Mouse (Mus musculus): ENCODE results near the gene Uqcrc2.

Uqcrc2 gene

GRCm38 (mm10) chr7:120634711-120635361 lies at the start of gene Uqcrc2:
TSS of gene Uqcrc2 (plus strand) at chr7:120635176.
- peak; percentile 92 for DNase-seq (ENCODE audit: inconsistent ontology term)

GRCm38 (mm10) chr7:120597203-120597743 lies 37.7 kb upstream of the Uqcrc2 start:
- DNase-seq (ENCODE audit: inconsistent ontology term), result no peak

DNA sequence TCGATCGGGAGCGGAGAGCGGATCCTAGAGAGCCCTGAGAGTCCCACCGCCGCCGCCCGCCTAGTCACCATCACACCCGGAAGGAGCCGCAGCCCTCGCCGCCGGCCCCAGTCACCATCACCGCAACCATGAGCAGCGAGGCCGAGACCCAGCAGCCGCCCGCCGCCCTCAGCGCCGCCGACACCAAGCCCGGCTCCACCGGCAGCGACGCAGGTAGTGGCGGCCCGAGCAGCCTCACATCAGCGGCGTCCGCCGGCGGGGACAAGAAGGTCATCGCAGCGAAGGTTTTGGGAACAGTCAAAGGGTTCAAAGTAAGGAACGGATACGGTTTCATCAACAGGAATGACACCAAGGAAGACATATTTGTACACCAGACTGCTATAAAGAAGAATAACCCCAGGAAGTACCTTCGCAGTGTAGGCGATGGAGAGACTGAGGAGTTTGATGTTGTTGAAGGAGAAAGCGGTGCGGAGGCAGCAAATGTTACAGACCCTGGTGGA lies 37.2 kb upstream of the Uqcrc2 start:
- DNase-seq (ENCODE audit: inconsistent ontology term), result peak; percentile 46

DNA sequence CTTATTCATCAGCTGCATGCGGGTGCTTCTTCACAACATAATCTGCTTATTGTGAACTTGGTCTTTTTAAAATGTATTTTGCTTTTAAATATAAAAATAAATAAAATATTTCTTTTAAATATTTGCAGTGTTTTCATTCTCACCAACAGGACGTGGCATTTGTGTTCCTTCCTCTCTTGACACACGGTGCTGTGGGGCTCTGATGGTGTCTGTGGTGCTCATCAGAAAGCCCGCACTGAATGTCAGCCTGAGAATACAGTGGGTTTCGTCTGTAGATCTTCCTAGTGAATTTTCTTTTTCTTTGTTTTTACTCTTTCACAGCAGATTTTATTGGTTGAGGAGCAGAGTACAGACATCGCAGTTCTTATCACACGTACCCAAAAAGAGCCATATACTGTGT lies 36.6 kb upstream of the Uqcrc2 start:
- DNase-seq (ENCODE audit: inconsistent ontology term), result no peak

GRCm38 (mm10) chr7:120620075-120620771 lies 14.8 kb upstream of the Uqcrc2 start:
- DNase-seq (ENCODE audit: inconsistent ontology term), result peak; percentile 26

DNA sequence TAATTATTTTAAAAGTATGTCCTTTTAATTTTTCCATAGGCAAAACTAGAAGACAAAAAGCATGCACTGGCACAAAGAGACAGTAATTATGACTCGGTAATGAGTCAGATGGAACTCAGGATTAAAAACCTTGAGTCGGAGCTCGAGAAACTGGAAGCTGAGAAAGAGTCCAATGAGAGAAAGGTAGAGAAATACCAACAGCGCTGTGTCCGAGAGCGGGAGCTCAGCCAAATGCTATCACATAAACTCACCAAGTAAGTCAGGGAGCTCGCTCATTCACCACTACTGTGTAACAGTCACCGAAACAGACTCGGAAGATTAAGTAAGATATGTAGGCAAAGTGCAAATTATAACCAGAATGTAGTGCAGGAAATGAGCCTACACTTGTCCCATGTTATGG lies 14.1 kb upstream of the Uqcrc2 start:
- DNase-seq (ENCODE audit: inconsistent ontology term), result peak; percentile 55

- peak; percentile 31 for DNase-seq (ENCODE audit: inconsistent ontology term)
Observed at GRCm38 (mm10) chr7:120632518-120632917, 2.5 kb upstream of the Uqcrc2 start.

DNA sequence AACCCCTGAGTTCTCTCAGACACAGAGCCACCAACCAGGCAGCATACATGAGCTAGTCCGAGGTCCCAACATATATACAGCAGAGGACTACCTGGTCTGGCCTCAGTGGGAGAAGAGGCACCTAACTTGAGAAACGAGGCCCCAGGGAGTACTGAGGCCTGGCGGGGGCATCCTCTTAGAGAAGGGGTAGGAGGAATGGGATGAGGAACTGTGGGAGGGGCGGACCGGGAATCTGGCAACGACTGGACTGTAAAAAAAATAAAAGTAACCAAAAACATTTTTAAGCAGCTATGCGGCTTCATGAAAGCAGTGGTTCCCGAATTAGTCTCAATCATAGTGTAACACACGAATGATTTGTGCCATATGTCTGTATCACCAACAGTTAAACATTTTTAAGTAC lies 675 bp upstream of the Uqcrc2 start:
- DNase-seq (ENCODE audit: inconsistent ontology term), result peak; percentile 52

- DNase-seq (ENCODE audit: inconsistent ontology term), result no peak
Observed at GRCm38 (mm10) chr7:120635362-120635781, 396 bp downstream of the Uqcrc2 start.

- no peak for DNase-seq (ENCODE audit: inconsistent ontology term)
Observed at GRCm38 (mm10) chr7:120635821-120636220, 845 bp downstream of the Uqcrc2 start.

DNA sequence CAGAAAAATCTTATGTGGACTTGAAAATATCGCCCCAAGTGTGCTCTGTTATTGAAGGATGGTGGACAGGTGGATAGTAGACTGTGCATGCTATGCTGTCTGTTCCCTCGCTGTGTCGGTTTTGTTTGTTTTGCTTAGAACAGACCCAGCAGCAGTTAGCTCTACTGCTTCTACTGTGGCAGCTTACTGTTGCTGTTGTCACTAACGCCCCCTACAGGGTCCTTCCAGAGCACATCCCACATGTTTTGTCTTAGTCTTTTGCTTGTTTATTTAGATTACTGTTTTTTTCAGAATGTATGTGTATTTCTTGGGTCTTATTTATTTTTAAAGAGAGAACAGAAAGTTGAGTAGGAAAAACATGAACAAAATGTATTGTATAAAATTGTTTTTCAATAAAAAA lies 8.2 kb downstream of the Uqcrc2 start:
- no peak for DNase-seq (ENCODE audit: inconsistent ontology term)

DNA sequence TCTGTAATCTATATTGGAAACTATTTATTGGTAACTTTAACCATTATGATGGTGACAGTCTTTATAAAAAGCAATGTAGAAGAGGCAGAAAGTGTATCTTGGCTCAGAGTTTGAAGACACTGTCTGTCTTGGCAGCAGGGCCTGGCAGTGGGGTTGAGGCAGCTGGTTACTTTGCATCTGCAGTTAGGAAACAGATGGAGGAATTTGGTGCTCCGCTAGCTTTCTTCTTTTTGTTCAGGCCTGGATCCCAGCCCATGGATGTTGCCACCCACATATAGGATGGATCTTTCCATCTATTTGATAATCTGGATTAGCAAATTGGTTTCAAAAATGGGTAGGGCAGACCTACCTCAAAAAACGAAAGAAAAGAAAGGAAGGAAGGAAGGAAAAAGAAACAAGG lies 12.9 kb downstream of the Uqcrc2 start:
- DNase-seq (ENCODE audit: inconsistent ontology term), result no peak

DNA sequence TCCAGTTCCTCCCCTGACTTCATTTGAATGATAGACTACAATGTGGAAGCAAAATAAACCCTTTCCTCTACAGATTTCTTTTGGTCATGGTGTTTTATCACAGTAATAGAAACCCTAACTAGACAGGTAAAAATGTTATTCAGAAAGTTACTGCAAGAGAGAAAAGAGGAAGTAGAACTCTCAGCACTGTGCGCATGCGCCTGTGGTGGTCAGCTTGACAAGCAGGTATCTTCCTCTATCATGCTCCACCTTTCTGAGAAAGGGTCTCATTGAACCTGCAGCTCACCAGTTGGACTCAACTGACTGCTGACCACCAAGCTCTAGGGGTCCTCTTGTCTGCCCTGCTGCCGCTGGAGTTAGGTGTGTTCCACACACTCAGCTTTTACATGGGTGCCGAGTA lies 27.1 kb downstream of the Uqcrc2 start:
- DNase-seq (ENCODE audit: inconsistent ontology term), result no peak

DNA sequence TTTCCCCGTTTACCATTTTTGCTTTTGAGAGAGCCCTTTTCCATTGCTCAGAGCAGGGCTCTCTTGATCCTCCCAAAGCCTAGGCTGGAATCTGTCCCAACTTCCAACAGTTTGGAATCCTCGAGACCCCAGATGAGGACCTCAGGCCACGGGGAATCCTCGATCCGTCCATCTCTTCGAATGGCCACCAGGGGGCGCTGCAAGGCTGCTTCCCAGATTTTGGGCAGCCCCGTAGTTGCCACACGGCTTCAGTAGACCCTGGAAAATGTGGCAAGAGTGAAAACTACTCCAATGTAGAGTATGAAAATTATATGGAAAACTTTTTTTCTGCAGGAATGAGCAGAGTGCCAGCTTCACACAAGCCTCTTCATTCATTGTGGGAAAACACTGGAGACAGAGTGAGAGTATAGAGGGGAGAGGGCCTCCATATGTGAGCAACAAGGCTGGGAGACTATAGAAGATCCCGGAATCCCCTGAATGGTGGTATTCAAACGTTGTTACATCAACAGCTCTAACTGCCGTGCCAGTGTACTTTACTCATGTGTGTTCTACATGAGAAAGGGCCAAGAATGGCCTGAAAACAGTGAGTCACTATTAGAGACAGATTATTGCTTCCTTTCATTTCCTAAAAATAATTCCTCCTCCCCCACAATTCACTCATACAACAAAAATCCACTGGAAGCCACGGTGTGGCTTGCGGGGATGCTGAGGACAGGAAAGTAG lies 35.3 kb downstream of the Uqcrc2 start, which contains the start of gene Pdzd9:
Gene Pdzd9, minus strand, starts transcription at position 191 of the 723 bp plus-strand sequence.
- peak; percentile 72 for DNase-seq (ENCODE audit: inconsistent ontology term)

DNA sequence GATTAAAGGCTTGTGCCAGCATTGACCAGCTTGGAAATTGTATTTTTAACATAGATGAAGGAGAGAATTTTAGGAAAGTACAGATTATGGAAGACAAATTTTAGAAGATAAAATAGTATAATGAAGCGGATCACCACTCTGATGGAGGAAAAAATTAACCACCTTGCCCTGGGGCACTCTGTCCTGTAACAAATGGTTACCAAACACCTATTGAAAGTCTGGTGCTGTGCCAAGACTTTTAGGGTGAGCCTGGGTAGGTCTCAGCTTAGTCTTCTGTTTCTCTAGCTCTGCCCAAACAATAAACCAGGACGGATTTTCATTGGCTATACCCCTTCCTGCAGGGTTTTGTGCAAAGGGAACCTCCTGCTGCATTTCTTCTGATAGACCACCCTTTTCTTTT lies 36.3 kb downstream of the Uqcrc2 start:
- no peak for DNase-seq (ENCODE audit: inconsistent ontology term)

GRCm38 (mm10) chr7:120677001-120677643 lies 42.1 kb downstream of the Uqcrc2 start, which contains the start of gene Mosmo:
TSS of gene Mosmo (plus strand) at chr7:120677618.
- peak; percentile 85 for DNase-seq (ENCODE audit: inconsistent ontology term)

GRCm38 (mm10) chr7:120677764-120678531 lies 43.0 kb downstream of the Uqcrc2 start:
- DNase-seq (ENCODE audit: inconsistent ontology term), result peak; percentile 22

DNA sequence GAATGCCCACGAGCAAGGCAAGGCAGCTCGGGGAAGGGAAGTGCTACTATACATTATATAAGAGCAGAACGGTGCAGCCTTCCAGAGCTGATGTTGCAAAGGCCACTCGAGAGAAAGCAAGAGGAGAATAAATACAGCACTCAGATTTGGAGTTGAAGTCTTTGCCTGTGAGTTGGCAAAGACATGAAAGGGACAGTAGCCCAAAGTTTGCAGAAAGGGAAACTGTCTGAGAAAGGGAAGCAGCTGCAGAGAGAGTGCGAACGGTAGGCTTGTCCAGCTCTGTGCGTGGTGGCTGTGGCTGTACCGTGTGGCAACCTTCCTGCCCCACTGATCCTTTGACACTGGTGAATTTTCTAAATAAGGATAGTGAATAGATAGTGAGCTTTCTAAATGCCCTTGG lies 44.0 kb downstream of the Uqcrc2 start:
- DNase-seq (ENCODE audit: inconsistent ontology term), result no peak

DNA sequence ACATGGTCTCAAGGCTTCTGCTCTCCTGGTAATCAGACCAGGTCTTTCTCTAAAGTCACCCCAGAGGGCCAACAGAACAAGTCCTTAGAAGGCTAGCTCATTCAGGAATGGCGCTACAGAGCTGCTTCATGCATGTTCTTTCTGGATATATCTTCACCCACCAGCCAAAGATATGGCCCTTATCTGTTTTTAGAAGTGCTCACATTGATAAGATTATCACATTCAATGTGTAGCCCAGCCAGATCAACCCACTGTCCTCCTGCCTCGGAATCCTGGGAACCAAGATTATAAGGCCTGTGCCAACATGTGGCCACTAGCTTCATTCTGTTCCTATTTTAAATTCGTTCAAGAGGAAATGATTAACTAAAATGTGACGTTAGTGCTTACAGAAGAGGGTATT lies 47.0 kb downstream of the Uqcrc2 start:
- no peak for DNase-seq (ENCODE audit: inconsistent ontology term)

GRCm38 (mm10) chr7:120684731-120685161 lies 49.8 kb downstream of the Uqcrc2 start:
- no peak for DNase-seq (ENCODE audit: inconsistent ontology term)

DNA sequence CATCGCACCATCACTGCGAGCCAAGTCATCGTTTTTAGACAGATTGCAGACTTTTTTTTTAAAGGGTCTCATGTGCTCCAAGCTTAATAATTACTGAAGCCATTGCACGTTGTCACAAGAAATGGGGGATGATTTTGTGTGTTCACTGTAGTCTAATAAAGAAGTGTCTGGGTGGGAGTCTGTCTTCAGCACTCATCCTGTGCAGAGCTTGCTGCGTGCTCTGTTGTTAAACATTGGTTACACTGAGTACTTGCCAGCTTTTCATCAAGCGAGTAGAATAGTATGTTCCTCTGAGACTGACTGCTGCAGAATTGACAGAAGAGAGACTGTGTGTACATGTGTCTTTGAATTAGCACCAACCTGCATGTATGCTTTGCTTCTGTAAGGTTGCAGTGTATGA lies 50.3 kb downstream of the Uqcrc2 start:
- DNase-seq (ENCODE audit: inconsistent ontology term), result no peak
